Mouse (Mus musculus): ENCODE measurements around the gene Plppr2. TPM values are rescaled to one million over a fixed set of nuclear protein-coding genes. Genes with fewer than 3 reads are reported as not detected.

The Plppr2 gene
- total RNA-seq (2014; rRNA removed) (97.9 and 108 TPM in 2 replicates), polyA plus RNA-seq (2015; fragmentation: Nextera tagmentation; extraction: Ambion mirVana) (122 and 144 TPM in 2 replicates)

DNA sequence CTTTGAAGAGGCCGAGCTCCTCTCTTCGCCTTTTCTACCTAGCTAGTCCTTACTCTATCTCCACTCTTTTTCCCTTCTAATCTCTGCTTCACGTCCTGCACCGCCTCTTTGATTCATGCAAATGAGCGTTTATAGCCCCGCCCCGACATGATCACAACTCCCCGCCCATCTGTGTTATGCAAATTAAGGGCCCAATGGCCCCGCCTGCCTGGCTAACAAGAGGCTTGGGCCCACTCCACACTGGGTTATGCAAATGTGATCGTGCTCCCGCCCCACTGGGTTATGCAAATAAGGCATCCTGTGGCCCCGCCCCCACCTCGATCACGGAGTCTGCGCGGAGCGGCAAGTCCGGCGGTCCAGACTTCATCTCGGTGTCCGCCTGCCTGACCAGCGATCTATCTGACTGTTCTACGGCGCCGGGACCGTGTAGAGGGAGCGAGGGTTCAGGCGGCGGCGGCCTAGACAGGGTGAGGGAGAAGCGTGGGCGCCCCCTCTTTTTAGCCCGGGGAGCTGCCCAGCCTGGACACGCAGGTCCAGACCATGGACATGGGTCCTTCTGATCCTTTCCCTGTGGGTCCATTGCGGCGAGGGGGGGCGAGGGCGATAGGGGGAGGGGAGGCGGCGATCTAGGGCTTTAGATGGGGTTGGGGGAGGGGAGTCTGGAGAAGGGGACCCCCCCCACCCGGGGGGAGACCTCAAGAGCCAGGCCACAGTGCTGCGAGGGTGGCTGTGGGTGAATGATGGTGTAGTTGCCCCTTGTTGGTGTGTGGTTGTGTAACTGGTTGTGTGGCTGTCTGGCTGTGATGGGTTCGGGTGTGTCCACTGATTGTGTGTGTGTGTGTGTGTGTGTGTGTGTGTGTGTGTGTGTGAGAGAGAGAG, at the start of gene Plppr2:
Gene Plppr2 (plus strand): TSS at position 342 of the 879 bp plus-strand sequence.
- Histone ChIP-seq H3K4me3 (ENCODE audit: low read depth, low read length) (peak within 1 kb of the TSS; percentile 82), H3K9ac (peak within 1 kb of the TSS; percentile 87), H3K27ac (ENCODE audit: low read depth, low read length) (peak within 1 kb of the TSS; percentile 89), H3K27me3 (ENCODE audit: insufficient read depth, low read length) (no peaks in the 10 kb centered on the region), H3K36me3 (ENCODE audit: insufficient read depth) (peaks cover 18% of the 10 kb centered on the region), H3K4me2 (ENCODE audit: low read depth) (peak within 1 kb of the TSS; percentile 69), H3K4me1 (ENCODE audit: insufficient read depth) (peaks cover 11% of the 10 kb centered on the region; the same call in 1 of the 2 replicates), H3K9me3 (ENCODE audit: low read length) (no peaks in the 10 kb centered on the region)
- peak; percentile 26; the same call in 1 of the 2 replicates for TF ChIP-seq CTCF (IDR thresholded peaks at IDR 0.05; ENCODE audit: low read depth)
- ATAC-seq (peak; percentile 95), DNase-seq (peak; percentile 98)
- 4% methylated on average over 42 of the region's 43 CpGs for WGBS

DNA sequence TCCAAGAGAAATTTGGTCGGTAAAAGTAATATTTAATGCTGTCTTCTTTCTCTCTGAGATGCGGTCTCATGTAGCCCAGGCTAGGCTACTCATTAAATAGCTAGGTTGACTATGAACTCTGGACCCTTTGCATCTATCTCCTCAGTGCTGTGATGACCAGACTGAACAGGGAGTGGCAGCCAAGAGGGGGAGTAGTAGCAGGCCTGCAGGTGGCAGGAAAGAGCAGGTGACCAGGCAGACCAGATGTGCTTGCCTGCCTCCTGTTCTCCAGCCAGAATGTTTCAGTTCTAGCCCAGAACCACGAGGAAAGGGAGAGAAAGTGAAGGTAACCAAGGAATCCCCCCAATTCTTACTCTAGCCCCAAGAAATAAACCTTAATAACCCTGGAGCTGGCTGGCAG, 47.6 kb upstream of the Plppr2 start:
- Histone ChIP-seq H3K27me3 (ENCODE audit: insufficient read depth, low read length) (no peaks in the 10 kb centered on the region), H3K27ac (ENCODE audit: low read depth, low read length) (no peak overlapping the region), H3K4me3 (ENCODE audit: low read depth, low read length) (no peak overlapping the region), H3K4me1 (ENCODE audit: insufficient read depth) (no peaks in the 10 kb centered on the region), H3K4me2 (ENCODE audit: low read depth) (no peak overlapping the region), H3K9ac (no peak overlapping the region), H3K36me3 (ENCODE audit: insufficient read depth) (no peaks in the 10 kb centered on the region), H3K9me3 (ENCODE audit: low read length) (no peaks in the 10 kb centered on the region)
- ATAC-seq, result no peak
- 75% methylated on average over 3 of the region's 3 CpGs for WGBS
- DNase-seq, result no peak
- TF ChIP-seq CTCF (IDR thresholded peaks at IDR 0.05; ENCODE audit: low read depth), result no peak; the same call in 1 of the 2 replicates

DNA sequence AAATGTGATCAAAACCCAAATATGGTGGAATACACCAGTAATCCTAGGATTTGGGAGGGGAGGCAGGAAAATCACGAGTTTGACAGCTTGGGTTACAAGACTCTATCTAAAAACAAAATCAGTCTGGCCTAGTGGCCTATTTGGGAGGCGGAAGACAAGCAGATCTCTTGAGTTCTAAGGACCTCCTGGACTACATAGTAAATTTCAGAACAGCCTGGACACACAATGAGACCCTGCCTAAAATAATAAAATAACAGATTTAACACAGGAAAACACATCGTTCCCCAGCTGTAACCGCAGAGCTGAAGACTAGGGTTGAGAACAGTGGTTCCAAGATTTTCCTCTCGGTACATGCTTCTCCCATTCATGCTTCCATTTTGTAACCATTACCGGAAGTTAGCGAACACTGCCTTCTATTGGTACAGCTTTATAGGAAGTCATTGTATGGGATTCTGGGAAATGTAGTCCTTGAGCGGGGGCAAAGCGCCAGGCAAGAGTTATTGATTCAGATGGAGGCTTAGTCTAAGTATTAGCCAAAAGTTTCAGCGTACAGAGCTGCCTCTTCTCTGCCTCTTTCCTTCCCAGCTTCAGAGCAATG, 35.5 kb upstream of the Plppr2 start:
- ATAC-seq (peak; percentile 97), DNase-seq (peak; percentile 91)
- Histone ChIP-seq H3K4me3 (ENCODE audit: low read depth, low read length) (peak overlapping the region; percentile 28), H3K27ac (ENCODE audit: low read depth, low read length) (0 out of 2 replicates have a peak overlapping the region, but pooled peaks have one; percentile 30), H3K27me3 (ENCODE audit: insufficient read depth, low read length) (peaks cover 8% of the 10 kb centered on the region), H3K4me1 (ENCODE audit: insufficient read depth) (no peaks in the 10 kb centered on the region), H3K4me2 (ENCODE audit: low read depth) (peak overlapping the region; percentile 36), H3K9ac (no peak overlapping the region), H3K9me3 (ENCODE audit: low read length) (no peaks in the 10 kb centered on the region), H3K36me3 (ENCODE audit: insufficient read depth) (no peaks in the 10 kb centered on the region)
- peak; percentile 53 for TF ChIP-seq CTCF (IDR thresholded peaks at IDR 0.05; ENCODE audit: low read depth)
- WGBS, result 14% methylated on average over 10 of the region's 10 CpGs

DNA sequence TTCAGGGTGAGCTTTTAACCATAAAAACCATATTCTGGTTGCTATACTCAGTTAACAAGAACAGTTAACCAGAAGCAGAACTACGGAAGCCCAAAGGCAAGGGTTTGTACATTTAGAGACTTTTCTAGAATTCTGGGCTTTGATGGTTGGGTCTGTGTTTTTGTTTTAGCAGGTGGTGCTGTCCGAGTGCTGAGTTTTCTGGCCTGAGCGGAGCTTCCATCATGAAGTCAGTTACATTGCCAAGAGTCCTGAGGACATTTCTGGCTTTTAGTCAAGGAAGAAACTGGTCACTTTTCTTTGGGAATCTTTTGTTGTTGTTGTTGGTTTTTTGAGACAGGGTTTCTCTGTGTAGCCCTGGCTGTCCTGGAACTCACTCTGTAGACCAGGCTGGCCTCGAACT, 32.8 kb upstream of the Plppr2 start:
- Histone ChIP-seq H3K36me3 (ENCODE audit: insufficient read depth) (0 out of 2 replicates have a peak, but pooled peaks cover under 1% of the 10 kb centered on the region), H3K4me2 (ENCODE audit: low read depth) (no peak overlapping the region), H3K27me3 (ENCODE audit: insufficient read depth, low read length) (no peaks in the 10 kb centered on the region), H3K4me1 (ENCODE audit: insufficient read depth) (no peaks in the 10 kb centered on the region), H3K27ac (ENCODE audit: low read depth, low read length) (no peak overlapping the region), H3K9ac (no peak overlapping the region), H3K9me3 (ENCODE audit: low read length) (no peaks in the 10 kb centered on the region), H3K4me3 (ENCODE audit: low read depth, low read length) (no peak overlapping the region)
- WGBS, result 91% methylated on average over 4 of the region's 4 CpGs
- no peak for DNase-seq
- no peak for ATAC-seq
- TF ChIP-seq CTCF (IDR thresholded peaks at IDR 0.05; ENCODE audit: low read depth), result no peak

DNA sequence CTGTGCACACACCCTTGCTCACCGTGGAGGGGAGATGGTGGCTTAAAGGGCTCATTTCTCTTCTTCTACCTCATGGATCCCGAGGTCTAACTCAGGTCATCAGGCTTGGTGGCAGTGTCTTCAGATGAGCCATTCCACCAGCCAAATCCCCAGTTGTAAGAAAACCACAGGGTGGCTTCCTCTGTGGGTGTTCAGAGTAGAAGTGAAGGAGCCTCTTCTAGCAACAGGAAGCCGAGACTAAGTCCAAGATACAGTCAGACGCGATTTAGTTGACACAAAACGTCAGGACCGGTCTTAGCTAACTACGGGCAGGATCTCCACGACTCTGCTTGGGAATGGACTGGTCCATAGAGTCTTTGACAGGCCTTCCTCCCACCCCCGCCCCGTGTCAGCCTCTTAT, 28.6 kb upstream of the Plppr2 start:
- Histone ChIP-seq H3K27ac (ENCODE audit: low read depth, low read length) (no peak overlapping the region), H3K9me3 (ENCODE audit: low read length) (no peaks in the 10 kb centered on the region), H3K4me3 (ENCODE audit: low read depth, low read length) (no peak overlapping the region), H3K27me3 (ENCODE audit: insufficient read depth, low read length) (no peaks in the 10 kb centered on the region), H3K4me2 (ENCODE audit: low read depth) (no peak overlapping the region), H3K9ac (no peak overlapping the region), H3K36me3 (ENCODE audit: insufficient read depth) (peaks cover 23% of the 10 kb centered on the region), H3K4me1 (ENCODE audit: insufficient read depth) (no peaks in the 10 kb centered on the region)
- TF ChIP-seq CTCF (IDR thresholded peaks at IDR 0.05; ENCODE audit: low read depth), result no peak
- DNase-seq (no peak), ATAC-seq (no peak)
- WGBS, result 78% methylated on average over 11 of the region's 11 CpGs

DNA sequence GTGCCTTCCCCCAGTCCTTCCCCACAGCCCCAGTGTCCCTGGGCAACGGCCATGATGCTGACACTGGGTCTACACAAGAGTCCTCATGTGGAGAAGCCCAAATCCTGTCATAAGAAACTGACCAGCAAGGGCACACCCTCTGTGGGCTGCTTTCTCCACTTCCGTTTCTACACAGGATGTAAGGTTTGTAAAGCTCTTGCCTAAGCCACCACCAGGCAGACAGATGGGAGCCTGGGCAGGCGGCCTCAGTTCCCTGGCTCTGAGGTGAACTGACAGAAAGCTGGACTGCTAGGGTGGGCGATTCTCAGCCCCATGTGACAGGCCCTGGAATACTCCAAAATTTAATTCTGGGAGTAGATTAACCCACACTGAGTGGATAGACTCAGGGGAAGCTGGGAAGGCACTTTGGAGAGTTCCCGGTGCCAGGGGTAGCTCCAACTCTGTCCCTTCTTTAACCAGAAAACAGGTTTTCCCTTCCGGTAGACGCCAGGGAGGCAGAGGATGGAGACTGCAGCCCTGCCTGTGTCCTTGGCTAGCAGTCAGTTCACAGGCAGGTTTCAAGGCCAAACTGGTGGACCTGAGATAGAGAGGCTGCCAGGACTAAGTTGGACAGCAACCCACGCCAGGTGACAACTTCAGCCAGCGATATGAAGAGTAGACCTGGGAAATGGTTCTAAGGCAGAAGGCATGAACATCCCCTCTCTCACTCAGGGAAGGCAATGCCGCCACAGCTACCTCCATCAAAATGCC, 27.2 kb upstream of the Plppr2 start:
- no peaks in the 10 kb centered on the region for H3K9me3 ChIP-seq (ENCODE audit: low read length)
- ATAC-seq (no peak), DNase-seq (no peak)
- H3K4me1 ChIP-seq (ENCODE audit: insufficient read depth), result no peaks in the 10 kb centered on the region
- WGBS, result 77% methylated on average over 10 of the region's 10 CpGs
- no peak overlapping the region for H3K27ac ChIP-seq (ENCODE audit: low read depth, low read length)
- H3K27me3 ChIP-seq (ENCODE audit: insufficient read depth, low read length), result no peaks in the 10 kb centered on the region
- H3K4me3 ChIP-seq (ENCODE audit: low read depth, low read length), result no peak overlapping the region
- H3K36me3 ChIP-seq (ENCODE audit: insufficient read depth), result peaks cover 36% of the 10 kb centered on the region
- H3K9ac ChIP-seq, result no peak overlapping the region
- TF ChIP-seq CTCF (IDR thresholded peaks at IDR 0.05; ENCODE audit: low read depth), result no peak
- H3K4me2 ChIP-seq (ENCODE audit: low read depth), result no peak overlapping the region
